Mouse (Mus musculus): ENCODE results near the gene Kctd12. TPM values are rescaled to one million over a fixed set of nuclear protein-coding genes. Genes with fewer than 3 reads are reported as not detected.

Kctd12 gene
- total RNA-seq (2021) = 1 to 10 TPM; 7.1 to 7.3 TPM
- long read RNA-seq, experiment 1, full-length matches to known transcripts = 2 of 2 reads
- long read RNA-seq, experiment 1, partial matches to known transcripts = 0 of 2 reads
- long read RNA-seq, experiment 1, other reads (novel, unspliced or antisense) = 0 of 2 reads
- long read RNA-seq, experiment 2, full-length matches to known transcripts = 2 of 2 reads
- long read RNA-seq, experiment 2, partial matches to known transcripts = 0 of 2 reads
- long read RNA-seq, experiment 2, other reads (novel, unspliced or antisense) = 0 of 2 reads

- DNase-seq = peak; percentile 82 to 87
- intact Hi-C loops (cut with DNase I) = loop anchor here (5.0 kb wide), 1 partner anchor 101 kb away; no protein-coding TSS in a partner anchor
Observed at GRCm38 (mm10) chr14:102982627-102983540, at the start of gene Kctd12. Gene Kctd12, minus strand, starts transcription at chr14:102982637.

DNA sequence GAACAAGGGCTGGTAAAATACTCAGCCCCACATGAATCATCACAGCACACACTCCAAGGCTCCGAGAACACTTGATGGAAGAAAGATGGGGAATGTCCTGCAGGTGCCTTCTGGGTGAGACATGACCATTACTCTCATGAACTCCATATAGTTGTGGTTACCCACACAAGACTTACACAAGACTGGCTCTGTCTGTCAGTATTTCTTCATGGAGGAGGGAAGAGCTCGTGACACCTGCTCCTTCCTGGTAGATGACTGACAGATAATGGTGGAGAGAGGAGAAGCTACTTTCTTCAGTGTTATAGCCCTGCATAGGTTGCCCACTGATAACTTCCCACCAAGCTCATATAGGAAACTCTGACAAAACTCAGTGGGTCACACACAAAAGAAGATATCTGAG lies 46.8 kb upstream of the Kctd12 start:
- intact Hi-C loops (cut with DNase I) = no loop called here
- DNase-seq = no peak

GRCm38 (mm10) chr14:103020046-103020445 lies 37.6 kb upstream of the Kctd12 start:
- intact Hi-C loops (cut with DNase I) = no loop called here
- DNase-seq = no peak

GRCm38 (mm10) chr14:103017009-103017408 lies 34.6 kb upstream of the Kctd12 start:
- DNase-seq = no peak

DNA sequence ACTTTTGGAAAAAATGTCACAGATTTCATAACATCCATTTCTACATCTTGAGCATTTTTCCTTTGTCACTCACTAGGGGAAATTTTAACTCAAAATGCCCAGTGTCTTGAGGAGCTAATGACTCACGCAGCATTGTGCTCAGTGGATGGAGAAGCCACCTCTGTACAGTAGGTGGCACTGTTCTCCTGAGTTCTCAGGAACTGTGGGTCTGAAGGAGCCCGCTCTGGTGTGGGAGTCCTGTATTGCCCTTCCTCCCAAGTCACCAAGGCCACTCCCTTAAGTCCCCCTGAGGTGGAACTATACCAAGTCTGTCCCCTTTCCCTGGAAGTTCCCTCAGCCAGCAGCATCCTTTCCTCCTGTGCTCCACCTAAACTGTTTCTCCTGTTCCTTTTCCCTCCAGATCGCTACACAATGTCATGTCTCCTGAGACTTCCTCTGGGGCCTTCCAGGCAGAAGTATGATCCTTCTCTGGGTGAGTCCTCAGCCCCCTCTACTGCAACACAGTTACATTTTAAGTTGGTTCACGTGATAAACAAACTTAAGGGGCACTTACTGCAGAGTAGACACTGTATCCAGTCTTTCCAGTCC lies 30.2 kb upstream of the Kctd12 start:
- peak; percentile 22 to 34 for DNase-seq
- intact Hi-C loops (cut with DNase I) = loop anchor here (2.0 kb wide), 1 partner anchor 36 kb away; no protein-coding TSS in a partner anchor

More at GRCm38 (mm10) chr14:103017009-103017408, 34.6 kb upstream of the Kctd12 start:
- intact Hi-C loops (cut with DNase I) = no loop called here

- intact Hi-C loops (cut with DNase I) = loop anchor here (2.0 kb wide), 1 partner anchor 37 kb away; no protein-coding TSS in a partner anchor
- no peak for DNase-seq
Observed at GRCm38 (mm10) chr14:103011782-103012181, 29.3 kb upstream of the Kctd12 start.

GRCm38 (mm10) chr14:103007737-103008136 lies 25.3 kb upstream of the Kctd12 start:
- intact Hi-C loops (cut with DNase I) = no loop called here

DNA sequence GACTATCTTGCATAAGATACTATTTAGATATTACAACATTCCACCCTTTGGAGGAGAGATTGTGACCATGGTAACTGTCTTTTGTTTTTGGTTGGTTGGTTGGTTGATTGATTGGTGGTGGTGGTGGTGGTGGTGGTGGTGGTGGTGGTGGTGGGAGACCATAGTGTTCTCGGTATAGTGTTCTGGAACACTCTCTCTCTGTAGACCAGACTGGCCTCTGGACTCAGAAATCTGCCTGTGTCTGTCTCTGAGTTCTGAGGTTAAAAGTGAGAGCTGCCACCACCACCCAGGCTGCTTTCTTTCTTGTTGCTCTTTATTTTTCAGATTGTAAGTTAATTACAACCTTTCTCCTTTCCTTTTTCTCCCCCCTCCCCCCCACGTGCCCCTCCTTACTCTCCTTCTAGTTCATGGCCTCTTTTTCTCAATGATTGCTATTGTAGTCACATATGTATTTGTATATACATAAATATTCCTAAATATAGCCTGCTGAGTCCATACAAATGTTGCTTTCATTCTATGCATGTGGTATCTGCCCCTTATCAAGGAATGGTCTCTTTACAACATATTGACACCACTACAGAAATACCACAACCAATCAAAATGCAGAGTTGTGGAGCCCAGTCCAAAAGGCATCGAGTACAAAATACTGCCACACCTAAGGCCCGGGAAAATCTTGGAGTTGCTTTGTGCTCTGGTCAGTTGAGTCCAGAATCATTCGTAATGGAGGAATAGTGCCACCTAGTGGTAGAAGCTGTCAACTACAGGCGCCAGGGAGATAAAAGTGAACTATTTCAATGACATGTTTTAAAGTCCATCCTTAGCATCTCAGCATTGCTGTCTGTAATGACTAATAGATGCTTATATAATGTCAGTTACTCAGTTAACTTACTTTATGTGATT lies 12.5 kb upstream of the Kctd12 start:
- intact Hi-C loops (cut with DNase I) = loop anchor here (5.0 kb wide), 1 partner anchor 198 kb away; no protein-coding TSS in a partner anchor

More at GRCm38 (mm10) chr14:103007737-103008136, 25.3 kb upstream of the Kctd12 start:
- DNase-seq = no peak

GRCm38 (mm10) chr14:102990765-102991164 lies 8.3 kb upstream of the Kctd12 start:
- DNase-seq = no peak
- intact Hi-C loops (cut with DNase I) = loop anchor here (5.0 kb wide), 1 partner anchor 193 kb away; no protein-coding TSS in a partner anchor

More for the DNA sequence above, 12.5 kb upstream of the Kctd12 start:
- peak; percentile 35 to 73 for DNase-seq

DNA sequence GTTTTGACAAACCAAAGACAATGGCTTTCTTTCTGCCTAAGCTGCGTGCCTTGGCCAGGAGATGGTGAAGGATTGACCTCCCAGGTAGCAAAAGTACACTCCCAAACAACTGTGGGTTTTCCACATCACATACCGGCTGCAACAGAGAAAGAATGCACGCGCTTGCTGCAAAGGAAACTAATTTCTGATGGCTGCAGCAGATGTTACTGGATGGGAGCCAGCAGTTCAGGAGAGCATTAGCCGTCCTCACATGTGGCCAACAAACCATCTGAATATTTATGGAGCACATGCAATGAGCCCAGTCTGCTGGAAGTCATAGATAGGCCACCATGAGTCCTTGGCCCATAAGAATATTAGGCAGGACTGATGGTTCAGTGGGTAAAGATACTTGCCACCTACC lies 7.4 kb upstream of the Kctd12 start:
- intact Hi-C loops (cut with DNase I) = loop anchor here (5.0 kb wide), 1 partner anchor 193 kb away; no protein-coding TSS in a partner anchor
- peak in 1 of 2 experiments; percentile 49 for DNase-seq

GRCm38 (mm10) chr14:102989254-102989653 lies 6.8 kb upstream of the Kctd12 start:
- intact Hi-C loops (cut with DNase I) = no loop called here
- DNase-seq = no peak

DNA sequence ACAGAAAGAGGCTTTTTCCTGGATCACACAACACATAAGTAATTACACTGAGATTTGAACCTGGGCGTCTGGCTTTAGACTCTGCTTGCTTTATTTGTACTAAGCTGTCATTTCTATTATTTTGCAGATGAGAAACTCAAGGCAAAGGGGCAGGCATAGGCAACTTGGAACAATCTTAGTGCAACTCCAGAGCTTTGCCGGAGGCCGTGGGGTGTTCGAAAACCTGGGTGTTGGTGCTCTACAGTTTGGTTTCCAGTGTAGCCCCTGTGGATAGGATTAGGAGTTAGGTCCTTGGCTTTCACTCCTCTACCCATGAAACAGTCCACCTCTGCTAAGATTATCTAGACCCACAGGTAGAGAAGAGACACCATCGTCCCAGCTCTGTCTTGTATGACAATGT lies 5.2 kb upstream of the Kctd12 start:
- intact Hi-C loops (cut with DNase I) = no loop called here

DNA sequence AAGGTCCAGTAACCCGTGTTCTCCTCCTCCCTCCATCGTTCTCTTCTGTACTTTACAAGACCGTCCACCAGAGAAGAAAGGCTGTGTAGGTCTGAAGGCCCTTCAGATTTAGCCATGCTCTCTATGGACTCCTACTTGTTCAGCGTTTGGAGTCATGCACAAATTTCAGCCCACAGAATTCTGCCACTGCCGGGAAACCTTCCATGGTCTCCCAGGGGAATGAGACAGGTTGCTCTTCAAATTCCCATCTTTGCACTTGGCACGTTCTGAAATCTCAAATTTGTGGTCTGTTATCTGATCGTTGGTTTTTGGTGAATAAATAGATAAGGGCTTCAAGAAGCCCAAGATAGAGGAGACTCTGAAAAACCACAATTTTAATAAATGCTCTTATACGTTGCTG lies 1.2 kb upstream of the Kctd12 start:
- no peak for DNase-seq
- intact Hi-C loops (cut with DNase I) = loop anchor here (5.0 kb wide), 1 partner anchor 101 kb away; no protein-coding TSS in a partner anchor

More for the DNA sequence above, 5.2 kb upstream of the Kctd12 start:
- DNase-seq = no peak

GRCm38 (mm10) chr14:102982016-102982626 lies 316 bp downstream of the Kctd12 start:
- intact Hi-C loops (cut with DNase I) = loop anchor here (5.0 kb wide), 1 partner anchor 100 kb away; no protein-coding TSS in a partner anchor
- peak in 1 of 2 experiments; percentile 63 for DNase-seq

GRCm38 (mm10) chr14:102981441-102982015 lies 909 bp downstream of the Kctd12 start:
- peak; percentile 42 to 65 for DNase-seq
- intact Hi-C loops (cut with DNase I) = loop anchor here (5.0 kb wide), 1 partner anchor 99 kb away; no protein-coding TSS in a partner anchor

DNA sequence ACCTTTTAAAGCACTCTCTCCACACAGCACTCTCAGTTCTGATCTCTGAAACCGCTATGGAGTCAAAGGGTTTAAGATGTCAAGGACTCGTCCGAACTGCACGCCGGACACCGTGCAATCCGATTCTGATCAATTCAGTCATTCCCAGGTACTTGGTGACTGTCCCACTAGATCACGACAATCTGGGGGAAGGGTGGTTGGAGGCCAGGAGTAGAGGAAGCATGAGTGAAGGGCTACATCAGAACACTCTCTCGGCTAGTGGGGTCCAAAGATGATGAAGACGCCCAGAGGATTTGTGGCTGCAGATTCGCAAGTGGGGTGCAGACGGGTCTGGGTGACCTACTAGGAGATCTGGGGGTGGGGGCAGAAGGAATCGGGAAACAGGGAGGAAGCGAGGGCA lies 1.5 kb downstream of the Kctd12 start:
- no peak for DNase-seq
- intact Hi-C loops (cut with DNase I) = loop anchor here (5.0 kb wide), 1 partner anchor 99 kb away; no protein-coding TSS in a partner anchor

GRCm38 (mm10) chr14:102980481-102980880 lies 2.0 kb downstream of the Kctd12 start:
- intact Hi-C loops (cut with DNase I) = loop anchor here (5.0 kb wide), 1 partner anchor 98 kb away; no protein-coding TSS in a partner anchor
- no peak for DNase-seq

- DNase-seq = no peak
Observed at GRCm38 (mm10) chr14:102979831-102980230, 2.6 kb downstream of the Kctd12 start.

More at GRCm38 (mm10) chr14:102979831-102980230, 2.6 kb downstream of the Kctd12 start:
- intact Hi-C loops (cut with DNase I) = loop anchor here (5.0 kb wide), 1 partner anchor 98 kb away; no protein-coding TSS in a partner anchor

Data from gastrocnemius, postnatal 36 days (tissue).